Mouse (Mus musculus): ENCODE data around the gene Gm14548. TPM values are rescaled to one million over a fixed set of nuclear protein-coding genes. Genes with fewer than 3 reads are reported as not detected.
"Not testable (repeated sequence)": the region's sequence is repeated elsewhere in the genome, so short reads cannot be mapped to it uniquely, and the experiment has no call there.

Gene Gm14548
- polyA plus RNA-seq, 1 experiment from 2014 or later, result 1.6 TPM

DNA sequence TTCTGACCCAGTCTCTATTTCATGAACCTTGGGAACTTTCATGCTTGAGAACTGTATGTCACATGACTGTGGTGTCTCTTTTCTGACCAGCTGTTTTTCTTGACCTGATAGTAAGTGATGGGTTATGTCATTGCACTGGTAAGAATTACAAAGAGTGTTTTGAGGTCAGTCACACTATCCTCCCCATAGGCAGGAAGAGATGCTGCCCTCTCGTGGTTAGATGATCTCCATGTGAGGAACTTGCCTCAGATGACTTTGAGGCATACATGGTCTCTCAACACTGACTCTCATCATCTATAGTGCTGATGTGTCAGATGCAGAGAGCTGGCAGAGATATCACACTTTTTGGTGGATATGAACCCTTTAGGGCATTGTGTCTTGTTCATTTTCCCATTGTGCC is 5.8 kb upstream of the Gm14548 start:
- Histone ChIP-seq H3K9me3 (ENCODE audit: low read length) (no peaks in the 10 kb centered on the region), H3K36me3 (ENCODE audit: insufficient read depth, low read length) (no peaks in the 10 kb centered on the region), H3K27ac (ENCODE audit: low read length) (no peak overlapping the region), H3K4me1 (ENCODE audit: insufficient read depth, low read depth, low read length) (no peaks in the 10 kb centered on the region), H3K4me2 (replicated peaks; ENCODE audit: low read depth, low read length) (no peak overlapping the region), H3K4me3 (ENCODE audit: low read depth, low read length) (no peak overlapping the region), H3K9ac (replicated peaks; ENCODE audit: low read depth) (no peak overlapping the region), H3K27me3 (replicated peaks; ENCODE audit: insufficient read depth, low read length) (no peaks in the 10 kb centered on the region)
- 11% methylated on average over 1 of the region's 1 CpGs for WGBS
- peak; percentile 4 for DNase-seq (ENCODE audit: low spot score)
- no peak for ATAC-seq
- peak; percentile 39 for TF ChIP-seq CTCF (IDR thresholded peaks at IDR 0.05)
- no peak for TF ChIP-seq EP300 (IDR thresholded peaks at IDR 0.05)

DNA sequence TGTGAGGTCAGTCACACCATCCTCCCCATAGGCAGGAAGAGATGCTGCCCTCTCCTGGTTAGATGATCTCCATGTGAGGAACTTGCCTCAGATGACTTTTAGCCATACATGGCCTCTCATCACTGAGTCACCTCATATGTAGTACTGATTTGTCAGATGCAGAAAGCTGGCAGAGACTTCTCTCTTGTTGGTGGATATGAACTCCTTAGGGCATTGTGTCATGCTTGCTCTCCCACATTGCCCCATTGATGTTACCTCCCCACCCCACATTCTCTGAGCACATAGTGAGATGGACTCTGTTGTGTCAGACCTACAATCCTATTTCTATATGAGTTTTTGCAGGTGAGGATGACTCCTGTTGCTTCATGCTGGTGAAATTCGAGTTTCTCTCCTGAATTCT is 22.9 kb downstream of the Gm14548 start:
- H3K4me3 ChIP-seq (ENCODE audit: low read depth, low read length); H3K9me3 ChIP-seq (ENCODE audit: low read length); H3K9ac ChIP-seq (replicated peaks; ENCODE audit: low read depth); ATAC-seq; H3K27ac ChIP-seq (ENCODE audit: low read length); H3K4me1 ChIP-seq (ENCODE audit: insufficient read depth, low read depth, low read length); H3K27me3 ChIP-seq (replicated peaks; ENCODE audit: insufficient read depth, low read length); H3K4me2 ChIP-seq (replicated peaks; ENCODE audit: low read depth, low read length); DNase-seq (ENCODE audit: low spot score); H3K36me3 ChIP-seq (ENCODE audit: insufficient read depth, low read length): not testable (repeated sequence)
- WGBS, result no CpG with 5 or more reads among the region's 1 CpGs

DNA sequence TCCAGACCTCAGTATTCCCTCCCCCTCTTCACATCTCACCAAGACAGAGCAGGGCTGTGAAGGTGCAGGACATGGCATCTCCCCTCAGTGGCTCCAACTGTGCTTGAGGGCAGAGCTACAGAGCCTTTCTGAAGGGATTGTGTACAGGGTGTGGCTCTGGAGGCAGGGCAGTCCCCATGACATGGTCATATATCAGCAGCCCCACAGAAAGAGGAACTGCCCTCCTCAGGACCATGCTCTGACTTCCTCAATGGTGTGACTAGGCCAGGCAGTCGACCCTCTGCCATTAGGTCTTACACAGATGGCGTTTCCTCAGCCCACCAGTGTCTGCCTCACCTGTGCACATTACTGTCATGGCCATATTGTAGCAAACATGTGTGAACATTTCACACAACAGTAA is 53.0 kb downstream of the Gm14548 start, which contains the start of gene Pira2:
Gene Pira2, minus strand, starts transcription at position 101 of the 400 bp plus-strand sequence.
- H3K9me3 ChIP-seq (ENCODE audit: low read length); H3K4me1 ChIP-seq (ENCODE audit: insufficient read depth, low read depth, low read length); DNase-seq (ENCODE audit: low spot score); ATAC-seq; H3K9ac ChIP-seq (replicated peaks; ENCODE audit: low read depth); H3K27me3 ChIP-seq (replicated peaks; ENCODE audit: insufficient read depth, low read length); H3K4me2 ChIP-seq (replicated peaks; ENCODE audit: low read depth, low read length); H3K36me3 ChIP-seq (ENCODE audit: insufficient read depth, low read length); H3K4me3 ChIP-seq (ENCODE audit: low read depth, low read length); H3K27ac ChIP-seq (ENCODE audit: low read length): not testable (repeated sequence)
- WGBS, result no CpG with 5 or more reads among the region's 2 CpGs

DNA sequence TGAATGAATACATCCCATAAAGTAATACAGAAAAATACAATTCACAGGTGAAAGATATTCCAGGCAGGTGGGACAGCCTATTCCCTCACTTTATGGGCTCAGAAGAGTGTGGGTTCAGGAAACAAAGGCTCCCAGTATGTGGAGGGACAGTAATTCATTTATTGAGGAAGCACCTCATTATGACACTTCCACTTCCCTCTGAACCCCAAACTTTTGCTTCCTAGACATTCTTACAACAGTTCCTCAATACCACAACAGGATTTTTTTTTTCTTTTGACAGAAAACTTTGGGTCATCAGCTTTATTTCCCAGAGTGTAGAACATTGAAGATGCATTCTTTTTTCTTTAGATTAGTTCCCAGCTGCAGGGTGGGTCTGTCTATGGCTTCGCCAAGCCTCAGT is 60.1 kb downstream of the Gm14548 start:
- not testable (repeated sequence) for H3K9ac ChIP-seq (replicated peaks; ENCODE audit: low read depth); DNase-seq (ENCODE audit: low spot score); ATAC-seq; H3K4me1 ChIP-seq (ENCODE audit: insufficient read depth, low read depth, low read length); H3K36me3 ChIP-seq (ENCODE audit: insufficient read depth, low read length); H3K4me2 ChIP-seq (replicated peaks; ENCODE audit: low read depth, low read length); H3K27ac ChIP-seq (ENCODE audit: low read length); H3K9me3 ChIP-seq (ENCODE audit: low read length); H3K4me3 ChIP-seq (ENCODE audit: low read depth, low read length); H3K27me3 ChIP-seq (replicated peaks; ENCODE audit: insufficient read depth, low read length)
- WGBS, result no CpG with 5 or more reads among the region's 1 CpGs

Other genes with a start within 250 kb of the Gm14548 start
- 16.0 and 16.4 TPM in 2 replicates for gene Leng1, start 232.3 kb downstream of the Gm14548 start, polyA plus RNA-seq (2015; fragmentation: Nextera tagmentation; extraction: Ambion mirVana)
- 60.3 and 69.0 TPM in 2 replicates for gene Tmc4, start 220.6 kb downstream of the Gm14548 start, polyA plus RNA-seq (2015; fragmentation: Nextera tagmentation; extraction: Ambion mirVana)
- gene Tsen34, start 205.3 kb downstream of the Gm14548 start, polyA plus RNA-seq (2015; fragmentation: Nextera tagmentation; extraction: Ambion mirVana), result 155 and 158 TPM in 2 replicates
- gene Mboat7, start 204.6 kb downstream of the Gm14548 start, polyA plus RNA-seq (2015; fragmentation: Nextera tagmentation; extraction: Ambion mirVana), result 39.1 and 43.8 TPM in 2 replicates
- gene Rps9, start 194.1 kb downstream of the Gm14548 start, polyA plus RNA-seq (2015; fragmentation: Nextera tagmentation; extraction: Ambion mirVana), result 1,058 and 1,064 TPM in 2 replicates
- 4.7 and 5.3 TPM in 2 replicates for gene Pirb, start 177.7 kb downstream of the Gm14548 start, polyA plus RNA-seq (2015; fragmentation: Nextera tagmentation; extraction: Ambion mirVana)
- 0.25 and 0.41 TPM in 2 replicates for gene Gm15448, start 72.4 kb downstream of the Gm14548 start, polyA plus RNA-seq (2015; fragmentation: Nextera tagmentation; extraction: Ambion mirVana)
- gene Pira2, start 53.1 kb downstream of the Gm14548 start, polyA plus RNA-seq (2015; fragmentation: Nextera tagmentation; extraction: Ambion mirVana), result 2.2 and 2.4 TPM in 2 replicates
- 1.2 and 1.6 TPM in 2 replicates for gene Lilra6, start 17.4 kb upstream of the Gm14548 start, polyA plus RNA-seq (2015; fragmentation: Nextera tagmentation; extraction: Ambion mirVana)
- gene Lair1, start 165.1 kb upstream of the Gm14548 start, polyA plus RNA-seq (2015; fragmentation: Nextera tagmentation; extraction: Ambion mirVana), result 2.1 and 2.2 TPM in 2 replicates
- 1.1 and 1.2 TPM in 2 replicates for gene Ttyh1, start 221.3 kb upstream of the Gm14548 start, polyA plus RNA-seq (2015; fragmentation: Nextera tagmentation; extraction: Ambion mirVana)
- gene Leng8, start 238.9 kb upstream of the Gm14548 start, polyA plus RNA-seq (2015; fragmentation: Nextera tagmentation; extraction: Ambion mirVana), result 28.0 and 29.6 TPM in 2 replicates